Mouse (Mus musculus): ENCODE measurements around the gene Cryba4.

Gene Cryba4

GRCm38 (mm10) chr5:112237866-112238570 is 14.3 kb downstream of the Cryba4 start:
- no peak for DNase-seq (ENCODE audit: low spot score in 2 of 2)

DNA sequence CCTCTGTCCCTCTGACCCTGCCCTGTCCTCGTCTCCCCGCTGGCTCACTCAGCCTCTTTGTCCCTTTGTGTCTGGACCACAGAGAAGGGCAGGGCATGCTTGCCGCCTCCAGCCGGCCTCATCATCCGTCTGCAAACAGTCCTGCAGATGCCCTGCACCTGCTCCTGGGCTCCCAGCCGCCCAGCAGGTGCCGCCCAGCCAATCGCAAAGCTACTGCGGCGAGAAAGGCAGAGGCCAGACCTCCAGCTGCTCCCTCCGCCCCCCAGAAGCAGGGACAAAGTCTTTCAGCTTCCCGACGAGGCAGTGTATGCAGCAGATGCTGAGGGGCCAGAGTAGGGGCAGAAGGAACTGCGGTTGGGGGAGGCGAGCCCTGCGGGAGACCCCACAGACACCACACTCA is 14.9 kb downstream of the Cryba4 start:
- DNase-seq (ENCODE audit: low spot score in 2 of 2): no peak

DNA sequence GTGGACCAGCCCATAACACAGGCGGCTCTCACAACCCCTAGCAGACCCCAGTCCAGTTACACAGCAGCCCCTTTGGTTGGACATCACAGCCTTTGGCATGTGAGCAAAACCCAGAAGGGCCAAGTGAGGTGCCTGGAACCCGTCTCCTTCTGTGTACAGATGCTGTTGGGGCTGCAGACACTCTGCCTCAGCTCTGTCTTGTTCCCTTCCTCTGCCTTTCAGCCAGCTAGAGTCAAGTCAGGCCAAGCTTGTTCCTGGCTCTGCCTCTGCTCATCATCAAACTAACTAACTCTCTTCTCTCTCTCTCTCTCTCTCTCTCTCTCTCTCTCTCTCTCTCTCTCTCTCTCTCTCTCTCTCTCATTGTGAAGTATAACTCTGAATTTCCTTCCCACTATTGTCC is 15.7 kb downstream of the Cryba4 start:
- DNase-seq (ENCODE audit: low spot score in 2 of 2): no peak

DNA sequence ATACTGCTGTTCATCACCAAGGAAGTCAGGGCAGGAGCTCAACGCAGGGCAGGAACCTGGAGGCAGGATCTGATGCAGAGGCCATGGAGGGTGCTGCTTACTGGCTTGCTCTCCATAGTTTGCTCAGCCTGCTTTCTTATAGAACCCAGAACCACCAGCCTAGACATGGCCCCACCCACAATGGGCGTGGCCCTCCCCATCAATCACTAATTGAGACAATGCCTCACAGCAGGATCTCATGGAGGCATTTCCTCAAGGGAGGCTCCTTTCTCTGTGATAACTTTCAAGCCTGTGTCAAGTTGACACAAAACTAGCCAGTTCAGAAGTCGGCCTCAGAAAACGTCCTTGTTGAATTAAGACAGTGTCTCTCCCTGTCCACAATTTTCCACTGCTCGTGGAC is 16.5 kb downstream of the Cryba4 start:
- DNase-seq (ENCODE audit: low spot score in 2 of 2): no peak

- no peak for DNase-seq (ENCODE audit: low spot score in 2 of 2)
These were observed 23.9 kb downstream of the Cryba4 start for GRCm38 (mm10) chr5:112228240-112229076.

DNA sequence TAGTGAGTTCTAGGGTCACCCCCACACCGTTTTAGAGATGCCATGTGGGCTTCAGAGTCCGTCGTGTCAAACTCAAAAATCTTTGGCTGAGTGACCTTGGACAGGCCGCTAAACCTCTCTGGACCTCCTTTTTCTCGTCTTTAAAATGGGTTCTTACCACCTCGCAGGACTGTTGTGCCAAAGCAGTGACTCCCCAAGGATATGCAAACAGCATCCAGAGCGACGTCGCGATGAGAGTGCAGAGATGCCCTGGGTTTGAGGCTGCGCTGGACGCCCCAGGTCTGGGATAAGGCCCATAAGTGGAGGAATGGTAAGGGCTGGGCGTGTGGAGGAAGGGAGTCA is 24.4 kb downstream of the Cryba4 start:
- DNase-seq (ENCODE audit: low spot score in 2 of 2): no peak

- DNase-seq (ENCODE audit: low spot score in 2 of 2): no peak
These were observed 25.0 kb downstream of the Cryba4 start for GRCm38 (mm10) chr5:112227354-112227753.

- no peak for DNase-seq (ENCODE audit: low spot score in 2 of 2)
These were observed 26.7 kb downstream of the Cryba4 start for GRCm38 (mm10) chr5:112225591-112225990.

DNA sequence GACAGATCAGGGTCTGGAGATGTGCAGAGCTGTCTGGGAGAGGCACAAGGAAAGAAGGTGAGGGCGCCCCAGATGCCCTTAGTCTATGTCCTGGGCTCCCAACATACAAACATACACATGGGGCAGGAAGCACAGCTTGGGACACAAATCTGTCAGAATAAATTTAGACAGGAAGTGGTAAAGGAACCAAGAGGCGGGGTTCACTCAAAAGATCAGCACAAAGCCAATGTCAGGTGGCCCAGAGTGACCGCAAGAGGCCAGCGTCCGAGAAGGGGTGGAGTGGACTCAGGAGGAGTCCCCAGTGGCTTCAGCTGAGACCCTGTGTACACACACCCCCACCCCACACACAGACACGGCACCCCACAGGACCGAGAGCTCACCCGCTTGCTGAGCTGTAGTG is 32.1 kb downstream of the Cryba4 start:
- DNase-seq (ENCODE audit: low spot score in 2 of 2): no peak

- DNase-seq (ENCODE audit: low spot score in 2 of 2): no peak
These were observed 32.9 kb downstream of the Cryba4 start for GRCm38 (mm10) chr5:112219398-112219797.

GRCm38 (mm10) chr5:112218679-112219078 is 33.6 kb downstream of the Cryba4 start:
- DNase-seq (ENCODE audit: low spot score in 2 of 2): no peak

DNA sequence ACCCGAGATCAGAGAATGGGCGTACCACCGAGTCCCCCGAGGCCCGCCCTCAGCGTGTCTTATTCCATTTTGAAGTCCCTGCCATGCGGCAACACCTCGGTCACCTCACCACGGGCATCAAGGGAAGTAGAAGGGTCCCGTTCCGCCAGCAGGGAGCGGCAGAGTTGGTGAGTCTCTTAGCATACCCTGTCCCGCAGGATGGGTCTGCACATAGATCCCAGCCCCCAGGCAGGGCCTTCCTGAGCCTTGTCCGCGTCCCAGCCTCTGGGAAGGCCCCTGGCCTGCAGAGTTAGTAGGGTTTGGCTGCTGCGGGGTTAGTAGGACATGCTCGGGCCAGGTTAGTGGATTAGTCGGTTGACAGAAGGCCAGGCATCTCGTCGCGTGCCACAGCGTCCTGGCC is 35.3 kb downstream of the Cryba4 start:
- no peak for DNase-seq (ENCODE audit: low spot score in 2 of 2)

DNA sequence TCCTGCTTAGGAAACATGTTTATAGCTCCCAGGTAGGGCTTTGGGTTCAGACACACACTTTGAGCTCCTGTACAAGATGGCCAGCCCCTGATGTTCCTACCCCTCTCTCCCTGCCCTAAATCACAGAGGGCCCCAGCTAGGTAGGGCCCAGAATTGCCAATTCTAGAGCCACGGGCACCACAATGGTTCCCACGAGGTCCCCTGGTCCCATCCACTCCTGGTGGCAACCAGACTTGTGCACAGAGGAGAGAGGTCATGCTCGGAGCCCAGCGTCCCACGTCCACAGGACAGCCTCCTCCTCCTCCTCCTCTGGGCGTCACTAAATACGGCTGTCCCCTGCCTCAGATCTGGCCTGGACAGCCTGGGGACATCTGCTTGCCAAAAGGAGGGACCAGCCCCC is 36.0 kb downstream of the Cryba4 start:
- DNase-seq (ENCODE audit: low spot score in 2 of 2): no peak

DNA sequence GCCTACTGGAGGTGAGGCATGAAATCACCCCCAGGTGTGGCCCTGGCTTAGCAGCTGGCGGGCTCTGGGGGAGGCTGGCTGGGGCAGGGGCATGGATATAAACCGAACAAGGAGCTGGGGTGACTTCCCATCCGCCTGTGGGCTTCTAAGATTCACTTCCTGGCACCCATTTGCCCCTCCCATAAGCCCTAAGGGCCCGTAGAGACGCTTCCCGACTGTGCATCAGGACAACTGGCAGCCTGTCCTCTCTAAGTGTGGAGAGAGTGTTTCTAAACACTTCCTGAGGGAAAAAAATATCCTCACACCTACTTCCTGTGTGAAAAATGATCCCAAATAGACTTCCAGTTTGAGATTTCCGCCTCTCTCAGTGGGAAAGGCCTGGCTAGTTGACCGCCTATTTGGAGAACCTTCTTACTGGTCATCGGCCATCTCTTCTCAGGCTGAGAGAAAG is 36.5 kb downstream of the Cryba4 start:
- DNase-seq (ENCODE audit: low spot score in 2 of 2): no peak

DNA sequence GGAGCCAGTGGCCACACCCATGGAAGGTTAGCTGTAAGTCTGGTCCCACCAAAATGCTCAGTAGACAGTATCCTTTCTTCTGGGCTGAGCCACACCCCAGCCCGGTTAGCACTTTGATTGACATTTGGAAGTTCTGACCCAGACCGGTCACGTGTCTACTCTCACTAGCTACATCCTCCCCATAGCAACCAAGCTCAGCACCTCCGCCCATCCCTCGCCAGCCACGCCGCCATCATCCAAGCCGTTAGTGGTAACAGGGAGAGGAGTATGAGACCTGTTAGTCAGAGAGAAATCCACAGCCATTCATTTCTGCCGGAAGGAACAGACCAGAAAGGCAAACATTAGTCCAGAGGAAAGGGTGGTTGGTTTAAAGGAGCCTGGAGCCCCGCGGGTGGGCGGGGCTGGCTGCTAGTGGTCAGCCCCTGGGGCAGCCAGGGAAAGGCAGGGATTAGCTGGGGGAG is 37.0 kb downstream of the Cryba4 start:
- DNase-seq (ENCODE audit: low spot score in 2 of 2): no peak

DNA sequence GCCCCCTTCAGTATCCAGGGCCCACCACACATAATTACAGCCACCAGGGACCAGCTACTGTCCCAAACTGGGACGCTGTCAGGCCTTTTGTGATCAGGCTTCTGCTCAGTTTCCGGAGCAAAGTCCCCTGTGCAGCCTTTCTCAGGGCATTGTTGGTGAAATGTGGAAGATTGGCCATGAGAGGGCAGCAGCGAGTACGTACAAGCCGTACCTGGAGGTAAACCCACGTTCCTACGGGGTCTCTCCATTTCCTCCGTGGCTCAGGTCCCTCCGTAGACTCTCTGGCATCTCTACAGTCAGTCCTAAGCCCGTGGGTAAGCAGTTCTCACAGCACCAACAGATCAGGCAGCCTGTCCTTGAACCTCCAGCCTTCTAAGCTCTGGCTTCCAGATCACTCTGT is 37.9 kb downstream of the Cryba4 start:
- DNase-seq (ENCODE audit: low spot score in 2 of 2): no peak

GRCm38 (mm10) chr5:112213331-112214240 is 38.7 kb downstream of the Cryba4 start:
- DNase-seq (ENCODE audit: low spot score in 2 of 2): no peak

DNA sequence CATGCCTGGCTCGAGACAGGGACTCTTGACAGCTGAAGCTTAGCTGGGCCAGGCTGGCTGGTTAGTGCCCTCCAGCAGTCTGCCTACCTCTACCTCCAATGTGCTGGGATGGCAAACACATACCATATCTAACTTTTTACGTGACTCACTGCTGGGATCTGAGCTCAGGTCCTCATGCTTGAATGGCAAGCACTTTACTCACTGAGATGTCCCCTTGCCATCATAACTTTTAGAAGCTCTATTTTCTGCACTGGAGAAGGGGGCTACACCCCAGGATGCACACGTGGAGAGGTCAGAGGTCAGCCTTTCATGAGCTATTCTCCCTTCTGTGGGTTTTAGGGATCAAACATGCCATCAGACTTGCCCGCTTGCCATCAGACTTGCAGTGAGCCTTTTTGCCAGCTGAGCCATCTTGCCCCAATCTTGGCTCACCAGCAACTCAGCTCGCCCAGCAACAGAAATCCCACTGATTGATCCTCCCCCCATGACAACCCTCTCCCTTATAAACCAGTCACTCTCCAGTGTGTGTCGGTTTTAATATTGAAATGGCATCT is 39.5 kb downstream of the Cryba4 start:
- no peak for DNase-seq (ENCODE audit: low spot score in 2 of 2)

GRCm38 (mm10) chr5:112211911-112212310 is 40.4 kb downstream of the Cryba4 start:
- no peak for DNase-seq (ENCODE audit: low spot score in 2 of 2)

DNA sequence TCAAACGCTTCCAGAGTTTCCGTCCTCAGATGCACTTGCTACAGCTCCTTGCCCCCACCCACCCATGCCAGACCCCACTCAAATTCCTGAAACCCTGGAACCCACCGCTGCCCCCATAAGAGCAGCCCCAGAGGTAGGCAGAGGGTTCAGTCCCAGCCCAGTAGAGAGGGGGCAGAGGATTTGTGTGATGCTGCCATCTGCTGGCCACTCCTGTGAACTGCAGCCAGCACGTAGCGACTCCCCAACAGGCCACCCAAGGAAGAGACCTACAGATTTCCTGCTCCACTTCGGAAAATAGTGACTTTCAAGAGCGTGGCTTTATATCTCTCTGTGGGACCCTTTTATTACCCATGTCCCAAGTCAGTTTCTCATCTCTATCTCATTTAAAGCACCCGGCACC is 42.2 kb downstream of the Cryba4 start:
- no peak for DNase-seq (ENCODE audit: low spot score in 2 of 2)

GRCm38 (mm10) chr5:112208321-112208720 is 44.0 kb downstream of the Cryba4 start:
- no peak for DNase-seq (ENCODE audit: low spot score in 2 of 2)

Measured in urinary bladder, postnatal 4 days (tissue).